Mouse (Mus musculus): ENCODE measurements around the gene Fam234b.

Fam234b gene

DNA sequence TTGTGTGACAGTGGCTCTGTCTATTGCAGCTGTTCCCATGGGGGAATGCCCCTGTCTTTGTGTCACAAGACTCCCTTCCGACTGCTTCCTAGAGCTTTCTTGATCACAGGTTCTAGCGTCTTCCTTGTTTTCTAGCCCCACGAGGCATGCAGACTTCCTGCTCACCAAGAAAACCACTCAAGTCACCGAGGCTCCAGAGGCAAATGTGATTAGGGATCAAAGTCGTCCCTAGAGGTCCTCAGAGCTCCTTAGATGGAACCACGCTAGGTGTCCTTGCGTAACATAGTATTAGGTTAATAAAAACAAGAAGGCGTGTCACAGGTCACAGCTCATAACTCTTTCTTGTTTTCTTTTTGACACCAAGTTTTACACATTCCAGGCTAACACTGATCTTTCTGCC, 13.8 kb upstream of the Fam234b start:
- DNase-seq, result peak in 1 of 2 experiments; percentile 29

DNA sequence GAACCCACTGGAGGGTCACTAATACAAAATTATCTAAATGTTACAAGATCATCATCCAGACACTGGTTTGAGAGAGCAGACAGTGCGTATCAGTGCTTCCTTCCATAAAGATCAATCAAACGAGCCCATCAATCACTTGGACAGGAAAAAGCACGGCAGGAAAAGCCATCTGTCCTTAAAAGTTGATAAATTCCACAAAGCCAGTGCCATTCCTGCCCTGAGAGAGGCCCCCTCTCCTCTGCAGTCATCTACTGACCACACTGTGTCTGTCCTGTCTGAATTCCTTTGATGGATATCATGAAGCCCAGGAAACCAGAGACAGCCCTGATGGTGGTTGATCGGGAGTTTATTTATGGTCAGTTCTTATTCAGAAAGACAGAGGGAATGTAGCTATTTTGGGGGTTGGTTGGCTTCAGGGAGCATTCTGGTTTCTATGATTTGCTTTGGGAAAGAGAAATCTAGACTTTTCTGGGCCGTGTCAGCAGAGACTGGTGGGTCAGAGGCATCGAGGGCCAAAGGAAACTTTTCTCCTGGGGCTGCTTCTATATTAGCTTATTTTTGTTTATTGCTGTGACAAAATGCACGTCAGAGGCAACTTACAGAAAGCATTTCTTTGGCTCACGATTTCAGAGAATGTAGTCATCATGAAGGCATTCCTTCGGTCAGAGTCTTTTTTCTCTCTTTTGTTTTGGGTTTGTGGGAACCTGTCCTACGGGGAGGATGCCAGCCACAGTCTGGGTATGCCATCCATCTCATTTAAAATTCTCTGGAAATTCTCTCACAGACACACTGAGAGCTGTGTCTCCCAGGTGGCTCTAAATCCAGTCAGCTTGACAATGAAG, 10.5 kb upstream of the Fam234b start:
- DNase-seq, result no peak

DNA sequence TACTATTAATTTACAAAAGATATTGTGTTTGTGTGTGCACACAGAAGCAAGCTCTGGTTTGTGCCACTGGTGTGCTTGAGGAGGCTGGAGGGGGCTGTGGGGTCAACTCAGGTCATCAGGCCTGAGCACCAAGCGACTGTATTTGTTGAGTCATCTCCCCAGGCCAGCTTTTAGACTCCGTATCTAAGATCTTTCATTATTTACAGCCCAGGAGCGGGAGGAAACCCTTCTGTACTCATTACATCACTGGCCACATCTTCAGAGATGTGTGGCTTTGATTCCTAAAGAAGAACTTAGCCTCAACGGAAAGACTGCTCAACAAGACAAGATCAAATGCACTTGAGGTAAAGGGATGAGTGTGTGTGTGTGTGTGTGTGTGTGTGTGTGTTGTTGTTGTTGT, 9.1 kb upstream of the Fam234b start:
- no peak for DNase-seq

DNA sequence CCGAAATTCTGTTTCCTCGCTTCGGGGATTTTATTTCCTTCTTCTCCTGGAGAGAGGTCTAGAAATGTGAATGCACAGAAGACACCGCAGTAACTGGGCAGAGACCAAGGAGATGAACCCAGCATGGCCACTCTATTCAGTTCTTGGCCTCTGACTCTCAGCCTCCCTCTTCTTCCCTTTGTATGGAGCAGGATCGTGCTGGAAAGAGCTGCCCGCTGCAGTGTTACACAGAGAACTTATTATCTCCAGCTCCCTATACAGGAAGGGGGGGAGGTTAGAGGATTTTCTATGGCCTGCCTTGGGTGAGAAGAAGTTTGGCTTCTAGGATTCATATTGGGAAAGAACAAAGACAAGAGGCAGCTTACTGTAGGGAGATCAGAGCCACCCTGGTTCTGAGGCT, 7.7 kb upstream of the Fam234b start:
- DNase-seq, result no peak

DNA sequence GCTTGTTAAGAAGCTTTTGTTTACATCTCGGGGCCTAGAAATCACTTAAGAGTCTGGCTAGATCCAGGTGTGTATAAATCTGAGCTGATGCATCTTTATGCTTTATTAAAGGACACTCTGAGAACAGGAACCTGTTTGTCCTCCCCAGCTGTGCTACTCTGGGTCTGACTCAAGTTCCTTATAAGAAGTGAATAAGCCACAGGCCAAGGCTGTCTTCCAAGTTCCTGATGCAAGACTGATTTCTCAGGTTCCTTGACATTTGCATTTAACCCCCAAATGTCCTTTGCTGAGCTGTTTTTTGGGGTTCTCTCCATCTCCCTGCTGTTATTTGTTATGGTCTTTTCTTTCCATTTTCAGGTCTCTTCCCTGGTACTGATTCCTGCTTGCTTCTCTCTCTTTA, 5.9 kb upstream of the Fam234b start:
- no peak for DNase-seq

DNA sequence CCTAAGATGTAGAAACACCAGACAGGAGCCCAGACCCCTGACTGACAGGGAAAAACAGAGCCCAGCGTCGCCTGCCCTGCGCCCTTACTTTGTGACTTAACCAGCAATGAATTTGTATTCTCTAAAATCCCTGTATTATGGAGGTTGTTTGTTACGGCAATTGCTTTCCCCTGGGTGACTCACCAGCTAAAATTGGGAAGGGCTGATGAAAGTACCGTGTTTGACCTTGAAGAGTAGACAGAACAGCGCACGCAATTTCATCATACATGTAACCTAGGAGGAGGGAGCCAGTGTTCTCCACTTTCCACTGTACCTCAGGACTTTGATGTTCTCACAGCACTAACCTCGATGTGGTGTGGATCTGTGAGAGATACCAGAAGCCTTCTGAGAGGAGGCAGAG, 4.8 kb upstream of the Fam234b start:
- no peak for DNase-seq

DNA sequence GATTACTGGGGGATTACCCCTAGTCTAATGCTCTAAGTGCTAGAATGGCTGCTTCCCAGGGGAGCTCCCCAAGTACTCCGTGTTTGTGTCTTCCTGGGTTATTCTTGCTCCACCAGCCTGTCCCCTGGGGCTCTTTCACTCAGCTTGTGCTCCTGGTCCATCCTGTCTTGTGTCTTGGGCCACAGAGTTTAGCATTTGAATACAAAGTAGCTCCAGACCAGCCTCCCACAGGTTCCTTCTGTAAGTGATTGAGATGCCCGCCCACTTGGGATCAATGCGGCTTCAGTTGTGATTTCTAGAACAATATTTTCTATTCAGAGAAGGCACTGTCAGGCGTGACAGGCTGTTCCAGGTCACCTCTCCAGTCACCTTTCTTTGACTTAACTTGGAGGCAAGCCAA, 4.0 kb upstream of the Fam234b start:
- DNase-seq, result no peak

DNA sequence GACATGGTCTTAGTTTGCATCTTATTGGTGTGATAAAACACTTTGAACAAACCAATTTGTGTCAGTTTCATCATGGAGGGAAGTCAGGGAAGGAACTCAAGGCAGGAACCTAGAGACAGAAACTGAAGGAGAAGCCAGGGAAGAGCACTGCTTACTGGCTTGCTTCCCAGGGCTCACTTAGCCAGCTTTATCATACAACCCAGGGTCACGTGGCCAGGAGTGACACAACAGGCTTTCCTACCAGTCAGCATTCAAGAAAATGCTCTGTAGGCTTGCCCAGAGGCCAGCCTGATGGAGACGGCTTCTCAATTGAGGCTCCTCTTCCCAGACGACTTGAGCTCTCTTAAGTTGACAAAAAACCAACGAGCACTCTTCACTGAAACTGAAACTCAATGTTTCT, 2.9 kb upstream of the Fam234b start:
- DNase-seq, result no peak

DNA sequence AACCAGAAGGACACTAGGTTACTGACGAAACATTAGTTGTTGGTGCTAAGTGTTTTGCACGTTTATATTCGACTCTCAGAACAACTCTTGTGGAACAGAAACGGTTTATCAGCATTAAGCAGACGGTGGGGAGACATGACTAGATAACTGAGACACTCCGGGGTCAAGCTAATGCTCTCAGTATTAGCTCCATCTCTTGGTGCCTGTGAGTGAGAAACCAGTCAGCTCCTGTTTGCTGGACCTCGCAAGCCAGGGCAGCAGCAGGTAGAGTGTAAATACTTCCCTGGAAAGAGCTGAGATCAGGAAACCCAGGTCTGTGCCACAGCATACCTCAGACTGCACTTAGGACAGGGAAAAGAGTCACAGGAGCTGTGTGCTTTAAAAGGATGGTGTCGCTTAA, 1.1 kb upstream of the Fam234b start:
- no peak for DNase-seq

DNA sequence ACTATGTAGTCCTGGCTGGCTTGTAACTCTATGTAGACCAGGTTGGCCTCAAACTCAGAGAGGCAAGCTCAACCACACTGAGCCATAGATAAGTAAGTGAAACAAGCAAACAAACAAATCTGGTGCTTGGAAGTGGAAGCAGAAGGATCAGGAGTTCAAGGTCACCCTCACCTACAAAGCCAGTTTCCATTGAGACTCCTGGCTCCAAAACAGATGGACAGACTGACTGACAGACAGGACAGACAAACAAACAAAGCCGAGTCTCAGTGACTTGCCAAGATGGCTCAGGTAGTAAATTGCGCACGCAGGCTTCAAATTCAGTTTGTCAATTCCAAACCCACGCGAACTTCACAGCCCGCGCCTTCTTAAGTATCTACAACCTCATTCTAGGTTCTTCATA, 331 bp upstream of the Fam234b start:
- DNase-seq, result no peak

DNA sequence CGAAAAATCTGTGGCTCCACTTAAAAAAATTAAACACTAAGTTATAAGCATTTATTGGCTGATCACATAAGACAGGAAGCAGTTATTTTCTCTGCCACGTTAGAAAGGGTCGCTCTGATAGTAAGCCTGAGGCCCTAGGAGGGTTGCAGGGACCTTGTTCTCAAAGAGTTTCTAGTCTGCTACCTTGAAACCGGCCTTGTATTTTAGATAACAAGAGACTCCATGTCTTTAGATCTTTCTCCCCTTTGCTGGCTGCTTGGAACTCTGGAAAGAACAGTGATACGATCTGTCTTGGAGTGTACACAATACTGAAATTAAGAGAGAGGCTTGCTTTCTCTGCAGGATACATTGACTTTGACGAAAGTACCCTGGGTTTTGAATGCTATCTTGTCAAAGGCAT, 949 bp downstream of the Fam234b start:
- DNase-seq, result no peak

DNA sequence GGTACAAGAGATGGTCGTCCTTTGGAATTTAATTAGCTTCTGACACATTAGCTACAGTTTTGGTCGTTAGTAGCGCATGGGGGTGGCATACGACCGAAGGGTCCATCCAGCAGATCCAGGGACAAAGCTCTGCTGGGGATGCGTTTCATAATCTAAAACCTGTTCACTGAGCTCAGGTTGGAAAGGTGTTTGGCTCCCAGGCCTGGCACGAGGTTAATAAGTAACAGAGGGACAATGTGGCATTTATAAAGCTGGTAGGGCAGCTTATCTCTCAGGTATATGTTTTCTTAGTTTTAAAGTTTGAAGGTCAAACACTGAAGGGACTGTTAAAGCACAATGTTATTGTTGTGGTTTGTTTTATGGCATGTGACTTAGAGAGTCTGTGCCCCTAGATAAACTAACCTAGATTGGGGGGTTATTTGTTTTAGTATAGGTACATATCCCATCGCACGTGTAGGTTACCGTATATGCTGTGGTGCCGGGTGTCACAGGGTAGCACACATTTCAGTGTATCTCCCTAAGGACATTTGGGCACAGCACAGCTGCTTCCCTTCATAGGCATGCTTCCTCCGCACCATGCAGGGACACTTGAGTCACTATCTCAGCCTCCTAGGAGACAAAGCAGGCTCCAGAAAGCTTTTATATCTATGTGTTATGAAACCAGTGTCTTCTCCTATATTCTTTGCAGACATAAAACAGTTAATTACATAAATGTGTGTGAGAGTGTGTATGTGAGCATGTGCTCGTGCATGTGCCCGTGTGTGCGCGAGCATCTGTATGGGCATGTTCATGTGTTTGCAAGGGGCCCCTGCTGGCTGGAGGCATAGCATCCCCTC, 2.6 kb downstream of the Fam234b start:
- DNase-seq, result peak; percentile 26 to 63

DNA sequence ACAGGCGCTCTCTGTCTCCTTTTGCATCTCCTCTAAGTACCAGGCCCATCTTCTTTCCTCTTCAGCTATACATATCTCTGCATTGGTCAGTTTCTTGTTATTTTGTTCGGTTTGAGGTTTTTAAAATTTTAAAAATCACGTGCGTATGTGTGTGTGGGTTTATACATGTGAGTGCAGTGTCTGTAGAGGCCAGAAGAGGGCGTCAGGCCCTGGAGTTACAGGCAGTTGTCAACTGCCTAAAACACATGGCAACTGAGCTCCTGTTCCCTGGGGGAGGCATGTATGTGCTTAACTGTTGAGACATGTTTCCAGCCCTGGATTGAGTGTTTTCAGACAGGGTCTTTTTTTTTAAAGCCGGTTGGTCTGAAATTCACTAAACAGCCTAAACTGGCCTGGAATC, 4.9 kb downstream of the Fam234b start:
- DNase-seq, result no peak

DNA sequence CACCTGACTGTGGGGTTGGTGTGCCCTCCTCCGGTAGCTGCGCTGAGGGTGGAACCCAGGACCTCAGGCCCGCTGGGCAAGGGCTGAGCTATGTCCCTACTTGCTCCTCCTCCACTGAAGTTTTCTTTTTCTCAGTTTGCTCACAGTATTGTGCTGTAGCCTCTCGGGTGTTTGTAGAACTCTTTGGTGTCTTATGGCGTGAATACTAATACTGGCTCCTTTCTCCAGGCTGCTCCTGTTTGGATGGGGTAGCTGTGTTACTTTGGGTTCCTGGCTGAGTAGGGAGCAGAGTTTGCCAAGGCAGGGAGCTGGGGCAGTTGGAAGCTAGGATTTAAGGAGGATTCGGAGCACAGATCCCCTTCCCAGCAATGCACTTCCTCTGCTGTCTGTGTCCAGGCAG, 6.0 kb downstream of the Fam234b start:
- no peak for DNase-seq

DNA sequence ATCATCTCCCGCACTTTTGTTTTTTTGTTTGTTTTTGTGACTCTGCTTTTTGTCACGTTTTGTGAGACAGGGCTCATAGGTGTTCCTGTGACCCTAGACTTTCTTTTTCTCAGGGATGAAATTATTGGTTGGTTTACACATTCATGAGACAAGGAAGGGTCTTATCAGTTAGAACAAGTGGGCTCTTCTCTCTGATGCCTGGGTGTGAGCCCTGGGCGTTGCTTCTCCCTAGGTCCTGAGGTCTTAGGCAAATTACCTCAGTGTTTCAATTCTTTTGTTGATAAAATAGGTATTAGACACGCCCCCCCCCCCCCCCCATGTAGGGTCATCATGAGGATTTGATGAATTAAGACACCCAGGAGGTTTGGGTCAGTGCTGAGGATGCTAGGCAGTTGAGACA, 7.1 kb downstream of the Fam234b start:
- no peak for DNase-seq

DNA sequence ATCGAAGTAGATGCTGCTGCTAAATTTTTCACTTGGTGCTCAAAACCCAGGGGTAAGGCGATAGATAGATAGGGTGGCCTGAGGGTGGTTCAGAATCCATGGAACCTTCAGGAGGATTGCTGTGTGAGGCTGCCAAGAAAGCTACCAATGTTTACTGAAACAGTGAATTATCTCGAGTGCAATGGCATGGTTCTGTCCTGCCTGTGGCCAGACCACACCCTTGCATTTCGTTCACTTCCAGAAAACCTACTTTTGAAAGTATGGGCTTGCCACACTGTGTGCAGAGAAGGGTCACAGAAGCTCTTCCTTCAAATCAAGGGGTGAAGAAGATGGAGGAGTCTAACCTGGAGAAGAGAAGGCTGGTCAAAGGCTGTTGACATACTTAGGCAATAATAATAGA, 8.0 kb downstream of the Fam234b start:
- no peak for DNase-seq

DNA sequence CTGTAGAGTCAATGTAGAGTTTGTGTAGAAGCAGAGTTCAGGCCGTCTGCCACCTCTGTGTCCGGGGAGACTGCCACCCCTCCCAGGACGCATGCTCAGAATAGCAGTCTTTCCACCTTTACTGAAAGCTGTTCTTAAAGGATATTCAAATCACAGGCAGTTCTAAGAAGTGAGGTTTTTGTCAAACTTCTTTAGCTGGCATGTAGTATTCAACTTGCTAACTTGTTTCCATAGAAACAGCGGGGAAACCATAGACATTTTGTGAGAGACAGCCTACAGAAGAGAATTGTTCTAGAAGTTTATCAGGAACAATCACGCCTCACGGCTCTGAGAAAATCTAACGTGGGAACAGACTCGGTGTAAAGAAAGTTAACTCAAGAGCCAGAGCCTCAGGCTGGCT, 9.1 kb downstream of the Fam234b start:
- no peak for DNase-seq

DNA sequence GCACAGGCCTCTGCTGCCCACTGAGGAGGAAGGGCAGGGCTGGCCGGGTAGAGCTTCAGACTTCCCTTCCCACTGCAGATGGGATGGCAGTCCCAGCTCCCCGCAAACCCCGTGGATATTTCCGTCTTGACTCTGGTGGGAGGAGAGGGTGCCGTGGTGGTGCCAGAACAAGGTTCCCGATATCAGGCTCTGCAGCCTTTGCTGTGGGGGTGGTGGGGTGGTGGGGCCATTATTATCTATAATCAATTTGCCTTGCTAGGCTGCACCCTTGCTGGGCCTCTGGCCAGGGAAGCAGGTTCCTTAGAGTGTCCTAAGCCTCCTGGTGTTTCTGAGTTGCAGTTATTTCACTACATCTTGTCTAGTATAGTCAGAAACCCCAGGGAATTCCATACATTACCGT, 13.4 kb downstream of the Fam234b start:
- no peak for DNase-seq

DNA sequence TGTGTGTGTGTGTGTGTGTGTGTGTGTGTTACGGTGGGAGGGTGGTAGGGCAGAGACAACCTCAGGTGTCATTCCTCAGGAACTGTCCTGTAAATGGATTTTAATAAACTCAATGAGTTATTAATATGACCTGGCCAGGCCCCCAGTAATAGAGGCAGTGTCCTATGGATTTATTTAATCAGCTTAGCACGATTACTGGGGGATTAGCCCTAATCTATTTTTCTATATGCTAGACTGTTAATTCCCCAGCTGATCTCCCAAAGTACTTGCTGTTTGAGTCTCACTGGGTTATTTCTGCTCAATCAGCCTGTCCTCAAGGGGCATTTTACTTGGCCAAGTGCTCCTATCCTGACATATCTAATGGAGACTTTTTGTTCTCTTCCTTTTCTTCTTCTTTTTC, 14.9 kb downstream of the Fam234b start:
- no peak for DNase-seq

DNA sequence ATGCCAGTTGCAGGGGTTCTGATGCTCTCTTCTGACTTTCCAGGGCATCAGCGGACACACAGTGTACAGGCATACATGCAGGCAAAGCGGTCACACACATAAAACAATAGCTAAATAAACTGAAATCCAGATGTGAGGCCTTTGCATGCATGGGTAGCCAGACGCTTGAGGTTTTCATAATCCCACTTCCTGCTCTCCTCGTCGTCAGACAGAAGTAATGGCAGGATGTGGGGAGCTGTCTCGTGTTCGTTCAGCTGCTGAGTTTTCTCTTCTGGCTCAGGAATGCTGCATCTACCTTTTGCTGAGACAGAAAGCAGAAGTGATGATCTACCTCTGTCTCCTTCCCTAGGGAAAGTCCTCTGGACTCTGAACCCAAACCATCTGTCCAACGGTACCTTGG, 20.6 kb downstream of the Fam234b start:
- no peak for DNase-seq

DNA sequence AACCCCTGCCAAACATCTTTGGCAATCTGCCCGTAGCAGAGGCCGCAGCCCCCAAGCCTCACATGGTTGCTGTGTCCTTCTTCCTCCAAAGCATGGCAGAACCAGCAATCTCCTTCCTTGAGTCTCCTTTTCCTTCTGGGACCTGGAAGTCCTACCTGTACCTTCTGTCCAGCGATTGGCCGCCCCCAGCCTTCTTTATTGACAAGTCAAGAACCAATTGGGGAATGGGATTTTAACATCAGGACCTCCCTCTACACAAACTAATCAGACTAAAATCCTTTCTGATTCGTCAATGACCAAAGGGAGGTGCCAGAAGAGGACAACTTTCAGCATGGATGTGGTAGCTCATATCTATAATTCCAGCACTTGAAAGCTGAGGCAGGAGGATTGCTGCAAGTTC, 22.1 kb downstream of the Fam234b start:
- no peak for DNase-seq

DNA sequence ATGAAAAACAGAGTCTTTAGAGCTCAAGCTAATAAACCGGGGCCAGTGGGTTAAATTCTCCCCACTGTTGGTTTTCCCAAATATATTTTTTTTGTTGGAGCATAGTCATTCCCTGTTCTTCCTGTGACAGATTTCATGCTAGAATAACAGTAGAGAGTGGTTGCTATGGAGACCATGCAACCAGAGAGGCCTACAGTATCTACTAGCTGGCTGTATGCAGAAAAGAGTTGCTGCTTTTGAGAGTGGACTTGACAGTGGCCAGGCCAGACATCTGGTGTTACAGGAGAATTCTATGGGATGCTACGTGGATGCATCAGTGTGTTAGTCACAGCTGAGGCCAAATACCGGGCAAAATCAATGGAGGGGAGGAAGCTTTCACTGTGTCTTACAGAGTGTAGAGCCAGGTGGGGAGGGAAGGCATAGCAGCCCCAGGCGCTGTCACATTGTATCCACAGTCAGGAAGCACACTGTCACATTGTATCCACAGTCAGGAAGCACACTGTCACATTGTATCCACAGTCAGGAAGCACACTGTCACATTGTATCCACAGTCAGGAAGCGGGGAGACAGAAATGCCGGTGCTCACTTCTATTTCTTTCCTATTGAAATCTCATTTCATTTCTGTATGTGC, 26.1 kb downstream of the Fam234b start:
- DNase-seq, result no peak

DNA sequence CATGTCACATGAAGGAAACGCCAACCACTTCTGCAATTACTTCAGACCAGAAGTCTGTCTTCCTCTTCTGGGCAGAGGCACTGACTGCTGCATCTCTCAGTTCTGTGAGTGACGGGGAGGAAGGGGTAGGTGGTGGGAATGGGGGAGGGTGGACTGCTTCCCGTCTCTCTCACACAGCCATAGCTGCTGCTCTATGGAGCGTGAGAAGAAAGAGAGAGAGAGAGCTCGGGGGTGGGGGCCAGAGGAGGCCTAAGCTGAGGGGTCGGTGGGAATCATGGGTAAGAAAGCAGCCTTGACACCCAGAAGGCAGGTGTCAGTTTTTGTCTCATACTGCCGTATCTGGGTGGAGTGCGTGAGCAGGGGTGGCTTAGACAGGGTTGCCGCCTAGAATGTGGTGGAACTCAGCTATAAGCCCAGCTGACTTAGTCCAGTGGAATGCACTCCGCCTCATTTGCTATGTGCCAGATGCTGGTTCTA, 30.7 kb downstream of the Fam234b start:
- no peak for DNase-seq

DNA sequence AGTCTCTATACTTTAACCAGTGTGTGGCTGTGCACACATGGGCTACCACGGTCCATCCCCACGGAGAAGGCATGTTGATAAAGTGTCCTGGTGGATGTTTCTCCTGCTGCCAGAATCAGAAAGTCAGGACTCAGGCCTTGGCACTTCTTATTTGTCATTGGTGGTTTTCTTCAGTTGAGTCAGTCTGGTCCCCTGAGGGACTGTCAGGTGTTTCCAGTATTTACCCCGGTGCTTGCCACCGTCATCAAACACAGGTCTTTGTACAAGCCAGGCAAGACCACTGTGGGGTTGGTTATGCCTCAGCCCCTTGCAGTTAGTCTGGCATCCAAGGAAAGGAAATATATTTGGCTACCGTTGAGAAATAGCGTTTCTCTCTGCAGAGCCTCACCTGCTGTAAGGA, 32.8 kb downstream of the Fam234b start:
- no peak for DNase-seq
